Mouse (Mus musculus): ENCODE data around the gene Hnrnpf. TPM values are rescaled to one million over a fixed set of nuclear protein-coding genes. Genes with fewer than 3 reads are reported as not detected.

Hnrnpf gene
- total RNA-seq, 4 experiments from 2014 or later: 119 to 160 (median 148) TPM

DNA sequence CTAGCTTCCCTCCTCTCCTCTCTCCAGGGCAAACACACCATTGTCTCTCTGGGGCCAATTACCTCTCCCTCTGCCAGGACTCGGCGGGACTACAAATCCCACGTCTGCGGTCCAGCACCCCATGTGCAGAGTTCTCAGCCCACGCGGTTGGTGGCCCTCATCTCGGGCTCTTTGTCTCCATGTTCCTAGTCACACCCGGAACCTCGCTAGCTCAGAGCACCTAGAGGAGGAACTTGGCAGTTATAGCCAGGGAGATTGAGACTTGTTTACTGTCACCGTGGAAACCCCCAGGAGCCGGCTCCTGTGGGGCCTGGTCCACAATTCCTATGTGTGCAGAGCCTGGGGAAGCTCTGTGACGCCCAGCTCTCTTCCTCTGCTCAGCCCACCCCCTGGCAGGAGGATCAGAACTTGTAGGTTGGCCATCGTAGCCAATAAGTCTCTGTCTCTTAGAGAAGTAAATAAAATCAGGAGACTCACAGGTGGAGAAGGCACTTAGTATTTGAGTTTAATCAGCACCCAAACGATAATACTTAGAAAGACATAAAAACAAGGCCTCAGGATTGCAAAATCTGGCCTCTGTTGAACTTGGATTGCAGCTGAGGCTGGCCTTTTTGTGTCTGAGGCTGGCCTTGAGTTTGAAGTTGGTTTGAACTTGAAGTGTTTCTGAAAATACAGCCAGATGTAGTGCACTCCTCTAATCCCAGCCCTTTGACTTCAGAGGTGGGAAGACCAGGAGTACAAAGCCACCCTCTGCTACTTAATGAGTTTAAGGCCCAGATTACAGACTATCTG lies 8.6 kb upstream of the Hnrnpf start:
- no peak for DNase-seq (ENCODE audit: low spot score in 2 of 2)

DNA sequence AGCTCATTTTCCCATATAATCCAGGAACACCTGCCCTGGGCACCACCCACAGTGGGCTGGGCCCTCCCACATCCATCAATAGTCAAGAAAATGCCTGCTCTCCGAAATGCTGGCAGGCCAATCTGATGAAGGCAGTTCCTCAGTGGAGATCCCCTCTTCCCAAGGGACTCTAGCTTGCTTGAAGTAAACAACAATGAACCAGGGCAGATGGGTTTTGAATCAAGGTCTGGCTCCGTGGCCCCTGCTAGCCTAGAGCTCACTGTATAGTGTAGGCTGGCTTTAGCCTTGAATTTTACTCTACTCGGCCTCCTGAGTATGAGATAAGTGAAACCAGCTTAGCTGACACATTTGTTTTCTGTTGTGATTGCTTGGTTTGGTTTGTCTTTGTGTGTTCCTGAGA lies 7.7 kb upstream of the Hnrnpf start:
- DNase-seq (ENCODE audit: low spot score in 2 of 2): no peak

DNA sequence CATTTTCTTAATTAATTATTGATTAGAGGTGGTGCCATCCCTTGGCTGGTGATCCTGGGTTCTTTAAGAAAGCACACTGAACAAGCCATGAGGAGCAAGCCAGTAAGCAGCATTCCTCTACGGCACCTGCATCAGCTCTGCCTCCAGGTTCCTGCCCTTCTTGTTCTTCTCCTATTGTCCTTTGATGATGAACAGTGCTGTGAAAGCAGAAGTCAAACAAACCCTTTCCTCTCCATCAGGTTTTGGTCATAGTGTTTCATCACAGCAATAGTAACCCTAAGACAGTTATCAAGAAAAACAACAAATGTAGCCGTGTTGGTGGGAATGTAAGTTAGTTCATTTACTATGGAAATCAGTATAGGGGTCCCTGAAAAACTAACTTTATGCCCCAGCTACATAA lies 6.7 kb upstream of the Hnrnpf start:
- DNase-seq (ENCODE audit: low spot score in 2 of 2): no peak

DNA sequence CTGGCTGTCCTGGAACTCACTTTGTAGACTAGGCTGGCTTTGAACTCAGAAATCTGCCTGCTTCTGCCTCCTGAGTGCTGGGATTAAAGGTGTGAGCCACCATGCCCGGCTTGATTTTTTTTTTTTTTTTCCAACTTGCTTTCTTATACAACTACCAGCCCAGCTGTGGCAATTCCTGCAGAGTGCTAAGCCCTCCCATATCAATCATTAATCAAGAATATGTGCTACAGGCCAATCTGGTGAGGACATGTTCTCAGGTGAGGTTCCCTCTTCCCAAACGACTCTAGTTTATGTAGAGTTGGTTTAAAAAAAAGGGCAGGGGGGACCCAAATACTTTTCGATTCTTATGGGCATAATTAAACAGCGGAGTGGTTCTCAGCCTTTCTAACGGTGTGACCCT lies 2.3 kb upstream of the Hnrnpf start:
- DNase-seq (ENCODE audit: low spot score in 2 of 2): no peak

DNA sequence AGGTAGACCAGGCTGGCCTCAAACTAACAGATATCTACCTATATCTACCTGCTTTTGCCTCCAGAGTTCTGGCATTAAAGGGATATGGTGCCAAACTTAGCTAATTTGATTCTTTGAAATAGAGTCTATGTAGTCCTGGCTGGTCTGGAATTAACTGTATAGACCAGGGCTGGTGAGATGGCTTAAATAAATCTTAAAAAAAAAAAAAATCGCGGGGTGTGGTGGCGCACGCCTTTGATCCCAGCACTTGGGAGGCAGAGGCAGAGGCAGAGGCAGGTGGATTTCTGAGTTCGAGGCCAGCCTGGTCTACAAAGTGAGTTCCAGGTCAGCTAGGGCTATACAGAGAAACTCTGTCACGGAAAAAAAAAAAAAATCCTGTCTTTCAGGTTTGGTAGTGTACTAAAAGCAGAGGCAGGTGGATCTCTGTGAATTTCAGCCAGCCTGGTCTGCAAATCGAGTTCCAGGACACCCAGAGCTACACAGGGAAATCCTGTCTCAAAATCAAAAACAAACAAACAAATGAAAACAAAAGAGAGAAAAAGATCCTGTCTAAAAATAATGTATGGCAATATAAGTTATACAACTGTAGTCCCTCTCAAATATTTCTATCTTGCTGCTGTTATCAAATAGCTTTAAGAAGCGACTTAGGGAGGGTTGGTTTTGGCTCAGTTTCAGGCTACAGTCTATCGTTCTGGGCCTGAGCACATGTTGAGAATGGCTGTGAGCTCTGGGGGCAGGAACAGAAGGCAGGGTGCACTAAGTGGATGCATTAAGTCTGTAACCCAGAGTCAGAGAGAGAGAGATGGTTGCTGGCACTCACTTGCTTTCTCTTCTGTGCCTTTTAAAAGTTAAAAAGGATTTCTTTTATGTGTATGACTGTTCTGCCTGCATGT lies 1.6 kb downstream of the Hnrnpf start:
- no peak for DNase-seq (ENCODE audit: low spot score in 2 of 2)

DNA sequence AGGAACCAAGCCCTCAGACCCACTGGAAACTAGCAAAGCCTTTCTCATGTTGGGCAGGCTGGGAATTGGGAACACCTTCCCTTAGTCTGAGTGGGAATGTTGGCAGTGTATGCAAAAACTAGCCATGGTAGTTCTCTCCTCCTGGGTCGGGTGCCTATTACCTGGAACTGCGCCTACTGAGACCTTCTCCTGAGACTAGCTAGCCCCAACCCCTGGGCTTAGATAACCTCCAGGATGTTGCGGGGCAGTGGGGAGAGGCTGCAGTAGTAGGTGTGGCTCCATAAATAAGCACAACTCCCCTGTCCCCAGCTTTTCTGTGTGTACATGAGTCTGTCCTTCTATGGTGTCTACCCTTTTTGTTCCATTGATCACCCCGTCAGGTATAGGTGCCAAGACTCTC lies 2.4 kb downstream of the Hnrnpf start:
- no peak for DNase-seq (ENCODE audit: low spot score in 2 of 2)

DNA sequence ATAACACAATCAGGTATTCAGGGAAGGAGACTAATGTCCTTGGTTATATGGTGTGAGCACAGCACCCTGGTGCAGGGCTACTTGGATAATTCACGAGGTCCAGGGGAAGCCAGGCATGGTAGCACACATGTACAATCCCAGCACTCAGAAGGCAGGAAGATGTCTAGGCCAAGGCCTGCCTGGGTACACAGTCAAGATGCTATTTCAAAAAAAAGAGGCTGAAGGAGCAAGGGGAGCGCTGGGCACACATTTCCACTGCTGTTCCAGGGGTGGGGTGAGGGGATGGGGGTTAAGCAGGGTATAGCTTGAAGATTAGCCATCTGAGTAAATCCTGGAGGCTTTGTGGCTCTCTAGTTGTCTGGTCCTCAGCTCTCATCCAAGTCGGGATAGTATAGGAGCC lies 3.7 kb downstream of the Hnrnpf start:
- DNase-seq (ENCODE audit: low spot score in 2 of 2): no peak

DNA sequence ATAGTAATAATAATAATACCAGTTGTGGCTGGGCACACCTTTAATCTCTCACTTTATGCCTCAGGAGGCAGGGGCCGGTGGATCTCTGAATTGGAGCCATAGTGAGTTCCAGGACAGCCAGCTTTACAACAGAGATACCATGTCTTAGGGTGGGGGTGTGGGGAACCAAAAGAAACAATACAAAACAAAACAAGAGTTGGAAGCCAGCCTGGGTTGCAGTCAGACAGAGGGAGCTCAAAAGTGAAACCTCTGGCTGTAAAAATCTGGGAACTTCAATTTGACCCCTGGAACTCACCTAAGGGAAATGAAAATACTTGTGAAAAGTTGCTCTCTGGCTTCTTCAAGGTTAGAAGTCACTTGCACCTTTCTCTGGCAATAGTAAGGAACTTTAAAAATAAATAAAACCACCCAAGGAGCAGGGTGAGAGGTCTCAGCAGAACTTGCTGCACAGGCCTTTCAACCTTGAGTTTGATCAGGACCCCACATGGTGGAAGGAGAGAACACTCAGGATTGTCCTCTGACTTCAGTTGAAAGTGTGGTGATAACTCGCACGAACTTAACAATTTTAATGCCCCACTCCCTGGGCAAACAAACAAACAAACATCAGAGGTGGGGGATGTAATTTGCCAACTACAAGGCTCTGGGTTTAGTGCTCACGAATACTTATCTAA lies 5.3 kb downstream of the Hnrnpf start:
- DNase-seq (ENCODE audit: low spot score in 2 of 2): no peak

DNA sequence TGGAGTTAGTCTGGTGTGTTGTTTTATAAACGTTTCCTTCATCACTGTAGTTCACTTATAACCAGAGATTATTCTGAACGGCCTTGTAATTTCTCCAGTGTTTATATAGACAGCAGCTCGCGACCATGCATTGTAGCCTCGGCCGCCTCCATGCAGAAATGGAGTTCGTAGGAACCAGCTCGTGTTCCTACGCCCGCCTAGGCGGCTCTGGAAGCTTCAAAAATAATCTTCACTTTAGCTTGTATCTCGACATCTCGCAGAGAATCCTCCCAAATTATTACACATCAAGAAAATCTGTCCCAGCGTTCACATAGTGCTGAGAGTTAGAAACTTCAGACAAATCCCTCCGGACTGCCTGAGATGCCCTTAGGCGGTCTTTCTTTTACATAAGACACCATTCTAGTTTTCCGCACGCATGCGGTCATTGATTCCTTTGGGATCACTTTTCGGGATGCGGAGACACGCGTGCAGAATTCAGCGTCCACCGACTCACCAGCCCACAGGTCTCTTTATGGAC lies 5.9 kb downstream of the Hnrnpf start:
- peak in 1 of 2 experiments; percentile 65 for DNase-seq (ENCODE audit: low spot score in 2 of 2)

DNA sequence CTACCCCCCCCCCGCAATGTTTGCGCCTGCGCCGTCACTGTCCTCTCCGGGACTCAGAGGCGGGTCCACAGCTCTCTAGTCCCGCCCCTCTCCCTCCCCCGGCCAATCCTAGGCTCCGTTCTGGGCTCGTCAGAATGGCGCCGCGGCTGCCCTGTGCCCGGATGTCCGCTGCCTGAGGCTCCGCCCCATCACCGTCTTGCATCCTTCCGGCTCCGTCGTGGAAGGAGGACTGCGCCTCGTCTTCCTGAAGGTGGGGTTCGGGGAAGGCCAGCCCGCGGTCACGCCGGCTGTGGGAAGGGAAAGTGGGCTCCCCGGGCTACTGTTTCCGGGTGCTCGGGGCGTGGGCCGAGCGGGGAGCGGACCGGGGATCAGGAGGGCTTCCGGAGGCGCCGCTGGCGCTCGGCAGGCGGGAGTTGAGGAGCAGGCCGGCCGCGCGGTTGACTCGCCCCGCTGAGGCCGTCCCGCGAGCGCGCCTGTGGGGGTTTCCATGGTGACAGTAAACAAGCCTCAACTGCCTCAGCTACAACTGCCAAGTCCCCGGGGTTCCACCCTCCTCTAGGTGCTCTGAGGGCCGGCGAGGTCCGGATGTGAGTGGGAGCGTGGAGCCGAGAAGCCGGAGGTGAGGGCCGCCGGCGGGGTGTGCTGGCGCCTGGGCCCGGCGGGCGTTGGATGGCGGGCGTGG lies 6.6 kb downstream of the Hnrnpf start:
- peak; percentile 97 for DNase-seq (ENCODE audit: low spot score in 2 of 2)

DNA sequence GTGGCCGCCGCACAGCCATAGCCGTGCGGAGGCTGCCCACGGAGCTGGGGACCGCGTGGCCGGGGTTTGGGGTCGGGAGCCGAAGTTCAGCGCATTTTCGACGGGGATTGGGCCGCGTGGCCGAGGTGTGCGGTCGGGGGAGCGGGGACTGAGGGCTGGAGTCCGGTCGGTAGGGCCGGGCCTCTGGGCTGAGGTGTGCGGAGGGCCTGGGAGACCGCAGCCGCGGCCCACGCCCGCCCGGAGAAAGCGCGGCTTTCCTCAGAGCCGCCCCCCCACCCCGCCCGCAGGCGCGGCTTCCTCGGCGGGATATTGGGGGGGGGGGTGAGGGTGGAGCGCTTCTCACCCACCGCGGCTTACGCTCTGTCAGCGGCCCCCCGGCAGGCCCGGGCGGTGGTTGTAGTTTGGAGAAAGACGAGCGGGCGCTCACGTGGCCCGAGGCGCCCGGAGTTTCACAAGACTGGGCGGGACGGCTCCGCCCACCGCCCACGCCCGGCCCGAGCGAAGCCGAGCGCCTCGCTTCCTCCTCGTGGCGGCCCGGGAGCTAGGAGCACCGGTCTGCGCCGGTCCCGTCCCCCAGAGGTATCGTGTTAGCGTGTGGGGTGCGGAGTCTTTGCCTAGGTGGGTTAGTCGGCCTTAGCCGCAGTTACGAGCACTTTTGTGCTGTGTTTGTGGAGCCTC lies 7.3 kb downstream of the Hnrnpf start:
- peak; percentile 44 to 45 for DNase-seq (ENCODE audit: low spot score in 2 of 2)

DNA sequence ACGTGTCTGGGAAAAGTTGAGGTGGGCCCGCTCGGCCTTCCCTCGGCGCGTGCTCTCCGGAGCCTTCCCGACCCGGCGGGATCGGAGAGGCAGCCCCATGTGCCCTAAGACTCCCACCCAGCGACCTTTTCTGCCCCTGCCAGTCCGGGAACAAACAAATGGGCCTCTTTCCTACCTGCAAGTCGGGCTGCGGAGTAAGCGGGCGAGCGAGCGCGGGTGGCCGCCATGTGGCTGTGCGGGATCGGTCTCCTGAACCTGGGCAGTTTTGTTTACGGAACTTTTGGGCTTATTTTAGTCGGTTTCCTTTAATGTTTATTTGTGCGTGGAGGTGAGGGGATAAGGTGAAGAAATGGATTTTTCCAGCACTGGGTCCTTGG lies 7.8 kb downstream of the Hnrnpf start:
- no peak for DNase-seq (ENCODE audit: low spot score in 2 of 2)

DNA sequence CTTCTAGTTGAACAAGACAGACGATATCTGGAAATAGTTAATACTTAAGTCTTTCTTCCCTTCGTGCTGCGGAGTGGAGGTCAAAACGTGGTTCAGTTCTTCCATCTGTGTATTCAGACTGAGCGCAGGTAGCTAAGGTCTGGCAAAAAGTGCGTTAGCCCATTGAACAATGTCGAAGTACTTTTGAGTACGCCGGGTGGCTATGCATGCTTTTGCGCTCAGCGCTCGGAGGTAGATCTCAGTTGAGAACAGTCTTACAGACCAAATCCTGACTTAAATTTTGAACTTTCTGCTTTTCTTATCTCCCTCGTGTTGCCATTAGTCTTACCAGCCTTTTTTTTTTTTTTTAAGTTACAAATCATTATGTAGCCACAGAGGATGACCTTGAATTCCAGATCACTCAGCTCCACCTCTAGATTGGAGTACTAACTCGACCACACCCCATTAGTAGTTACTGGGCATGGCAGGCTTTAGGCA lies 8.3 kb downstream of the Hnrnpf start:
- DNase-seq (ENCODE audit: low spot score in 2 of 2): no peak

DNA sequence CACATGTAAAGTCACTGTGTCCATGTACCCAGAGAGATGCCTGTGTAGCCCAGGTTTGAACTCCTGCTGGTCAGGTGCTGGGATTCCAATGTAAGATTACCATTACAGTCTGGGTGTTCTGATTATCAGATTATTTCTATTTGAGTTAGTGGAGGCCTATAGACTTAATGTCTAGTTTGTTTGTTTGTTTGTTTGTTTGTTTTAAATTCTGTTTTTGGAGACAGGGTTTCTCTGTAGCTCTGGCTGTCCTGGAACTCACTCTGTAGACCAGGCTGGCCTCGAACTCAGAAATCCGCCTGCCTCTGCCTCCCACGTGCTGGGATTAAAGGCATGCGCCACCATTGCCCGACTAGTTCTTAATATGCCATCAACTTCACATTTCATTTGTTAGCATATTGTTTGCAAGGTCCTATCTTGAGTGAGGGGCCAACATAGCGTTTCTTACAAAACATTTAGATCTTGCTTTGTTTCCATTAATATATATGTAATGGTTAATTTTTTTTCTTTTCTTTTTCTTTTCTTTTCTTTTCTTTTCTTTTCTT lies 10.1 kb downstream of the Hnrnpf start:
- no peak for DNase-seq (ENCODE audit: low spot score in 2 of 2)

DNA sequence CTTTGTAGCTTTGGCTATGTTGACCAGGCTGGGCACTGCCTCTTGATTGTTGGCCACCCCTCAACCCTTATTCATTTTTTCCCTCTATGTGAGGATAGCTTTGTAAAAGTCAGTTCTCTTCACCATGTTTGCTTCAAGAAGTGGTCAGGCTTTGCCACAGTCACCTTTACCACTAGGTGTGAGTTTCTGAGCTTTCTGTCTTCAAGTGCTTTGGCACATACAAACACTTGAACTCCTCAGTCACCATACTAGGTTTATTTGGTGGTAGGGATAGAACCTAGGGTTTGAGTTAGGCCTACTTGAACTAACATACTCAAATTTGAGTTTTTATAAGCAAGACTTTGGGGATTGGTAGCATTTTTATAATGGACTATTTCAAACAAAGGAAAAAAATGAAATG lies 14.4 kb downstream of the Hnrnpf start:
- no peak for DNase-seq (ENCODE audit: low spot score in 2 of 2)

DNA sequence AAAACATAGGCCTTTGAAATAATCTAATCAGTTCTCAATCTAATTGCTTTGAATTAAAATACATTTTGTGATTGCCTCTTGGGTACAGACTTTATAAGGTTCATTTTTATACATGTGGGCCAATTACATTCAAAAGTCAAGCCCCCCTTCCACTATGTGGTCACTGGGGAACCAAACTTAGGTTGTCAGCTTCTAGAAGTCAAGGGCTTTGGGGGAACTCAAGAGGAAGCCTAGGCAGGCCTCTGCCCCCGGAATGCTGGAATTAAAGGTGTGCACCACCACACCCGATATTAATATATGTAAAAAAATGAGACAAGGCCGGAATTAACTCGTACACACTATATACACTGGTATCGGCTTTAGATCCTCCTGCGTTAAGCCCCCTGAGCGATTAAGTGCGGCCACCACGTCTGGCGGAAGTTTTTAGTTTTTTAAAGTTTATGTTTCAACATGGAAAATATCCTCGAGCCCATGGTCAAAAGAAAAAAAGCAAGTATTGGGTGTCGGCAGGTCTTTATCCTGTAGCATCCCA lies 16.1 kb downstream of the Hnrnpf start:
- DNase-seq (ENCODE audit: low spot score in 2 of 2): no peak

DNA sequence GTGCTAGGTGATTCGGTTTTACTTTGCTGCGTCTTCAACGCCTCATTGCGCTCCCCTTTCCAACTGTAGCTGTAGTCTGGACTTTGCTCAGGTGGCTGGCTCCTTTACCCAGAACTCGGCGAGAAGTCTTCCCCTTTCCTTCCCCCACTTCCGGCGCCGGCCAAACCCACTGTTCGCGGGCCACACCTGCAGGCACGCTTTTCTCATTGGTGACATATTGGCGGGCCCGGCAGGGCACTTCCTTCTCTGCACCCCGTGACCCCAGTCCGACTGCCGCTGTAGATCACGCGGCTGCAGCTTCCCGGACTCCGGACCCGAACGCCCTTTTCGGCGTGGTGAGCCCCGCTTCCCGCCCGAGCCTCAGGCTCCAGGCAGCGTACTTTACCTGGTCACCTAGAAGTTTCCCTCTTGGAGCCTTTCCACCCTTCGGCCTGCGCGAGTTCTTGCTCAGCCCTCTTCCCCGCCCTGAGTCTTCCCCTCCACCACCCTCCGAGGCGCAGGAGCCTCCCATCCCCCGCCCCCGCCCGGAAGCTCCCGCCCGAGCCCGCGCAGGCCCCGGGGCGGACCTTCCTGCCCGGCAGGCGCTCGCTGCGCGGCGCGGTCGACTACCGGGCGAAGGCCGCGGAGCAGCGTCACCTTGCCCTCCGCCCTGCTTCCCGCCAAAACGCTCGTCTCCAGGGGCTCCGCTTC lies 16.8 kb downstream of the Hnrnpf start:
- DNase-seq (ENCODE audit: low spot score in 2 of 2): peak in 1 of 2 experiments; percentile 29

DNA sequence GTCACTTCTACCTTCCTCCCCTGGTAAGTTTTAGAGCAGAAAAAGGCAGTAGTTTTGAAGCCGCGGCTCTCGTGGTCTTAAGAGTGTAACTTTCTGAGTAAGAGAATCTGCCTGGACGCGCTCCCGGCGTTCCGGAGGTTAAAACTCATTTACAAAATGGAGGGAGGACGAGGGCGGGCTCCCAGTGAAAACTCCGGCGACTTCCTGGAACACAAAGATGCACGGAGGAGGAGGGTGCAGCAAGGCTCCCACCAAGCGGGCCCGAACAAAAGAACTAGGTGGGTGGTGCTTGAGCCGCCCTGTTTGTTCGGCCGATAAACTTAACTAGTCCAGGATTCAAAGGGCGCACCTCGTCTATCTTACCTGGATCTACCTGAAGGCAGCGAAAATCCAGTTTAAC lies 17.5 kb downstream of the Hnrnpf start:
- no peak for DNase-seq (ENCODE audit: low spot score in 2 of 2)

DNA sequence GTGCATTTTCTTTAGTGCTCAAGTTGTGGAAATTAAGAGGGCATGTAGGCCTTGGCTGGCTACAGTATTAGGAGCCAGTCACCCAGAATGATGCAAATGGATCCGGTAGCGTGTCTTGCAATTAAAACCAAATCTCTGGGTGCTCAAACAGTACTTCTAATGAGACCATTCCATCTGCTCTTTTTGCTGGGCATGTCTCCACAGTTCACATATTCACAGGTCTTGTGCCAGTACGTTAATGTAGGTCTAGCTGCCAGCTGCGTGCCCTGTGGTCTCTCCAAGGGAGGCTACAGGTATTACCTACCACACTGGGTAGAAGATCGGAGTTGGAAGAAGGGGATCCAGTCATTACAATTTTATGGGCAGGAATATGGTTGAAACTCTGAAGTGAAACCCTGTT lies 17.9 kb downstream of the Hnrnpf start:
- no peak for DNase-seq (ENCODE audit: low spot score in 2 of 2)

Data from layer of hippocampus, adult 8-10 months (tissue).